Mouse (Mus musculus) right cerebral cortex, adult 18-20 months (tissue): Measurements from ENCODE around the gene Scap.
"Not testable (repeated sequence)": the region's sequence is repeated elsewhere in the genome, so short reads cannot be mapped to it uniquely, and the experiment has no call there.

Experiments used
- DNase-seq: peaks from one replicate; pipeline ENCODE4 v3.0.0; 2022; ENCODE audit warnings: mixed read lengths

The Scap gene

DNA sequence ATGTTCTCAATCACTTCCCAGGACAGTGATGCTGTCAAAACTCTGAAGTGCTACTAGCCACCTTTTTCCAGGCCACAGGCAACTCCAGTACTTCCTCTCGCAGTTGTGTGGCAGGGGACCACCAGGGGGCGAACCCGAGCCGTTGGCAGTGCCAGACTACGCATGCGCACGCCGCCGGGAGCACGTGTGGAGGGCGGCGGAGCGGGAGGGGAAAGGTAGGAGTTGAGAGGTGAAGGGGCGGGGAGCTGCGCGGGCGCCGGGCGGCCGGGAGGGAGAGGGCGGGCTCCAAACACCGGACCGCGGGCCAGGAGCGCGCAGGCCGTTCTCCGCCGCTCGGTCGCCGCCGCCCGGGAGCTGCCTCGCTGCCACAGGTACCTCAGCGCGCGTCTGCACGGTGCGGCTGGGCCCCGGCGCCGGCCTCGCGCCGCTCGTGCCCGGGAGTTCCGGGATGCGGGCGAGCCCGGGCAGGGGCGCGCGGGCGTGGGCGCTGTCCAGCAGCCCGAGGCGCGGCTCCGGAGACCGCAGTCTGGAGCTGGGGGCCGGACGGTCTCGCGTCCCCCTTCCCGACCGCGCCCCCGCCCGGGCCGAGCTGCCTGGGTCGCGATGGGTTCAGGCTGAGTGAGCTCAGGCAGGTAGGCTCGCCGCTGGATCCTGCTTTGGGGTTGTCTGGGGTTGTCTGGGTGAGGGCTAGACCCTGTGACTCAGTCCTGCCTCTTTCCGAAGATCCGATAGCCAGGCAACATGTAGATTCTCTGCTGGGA lies at the start of gene Scap:
Gene Scap (plus strand): TSS at position 154 of the 761 bp plus-strand sequence.
- peak; percentile 95 for DNase-seq

DNA sequence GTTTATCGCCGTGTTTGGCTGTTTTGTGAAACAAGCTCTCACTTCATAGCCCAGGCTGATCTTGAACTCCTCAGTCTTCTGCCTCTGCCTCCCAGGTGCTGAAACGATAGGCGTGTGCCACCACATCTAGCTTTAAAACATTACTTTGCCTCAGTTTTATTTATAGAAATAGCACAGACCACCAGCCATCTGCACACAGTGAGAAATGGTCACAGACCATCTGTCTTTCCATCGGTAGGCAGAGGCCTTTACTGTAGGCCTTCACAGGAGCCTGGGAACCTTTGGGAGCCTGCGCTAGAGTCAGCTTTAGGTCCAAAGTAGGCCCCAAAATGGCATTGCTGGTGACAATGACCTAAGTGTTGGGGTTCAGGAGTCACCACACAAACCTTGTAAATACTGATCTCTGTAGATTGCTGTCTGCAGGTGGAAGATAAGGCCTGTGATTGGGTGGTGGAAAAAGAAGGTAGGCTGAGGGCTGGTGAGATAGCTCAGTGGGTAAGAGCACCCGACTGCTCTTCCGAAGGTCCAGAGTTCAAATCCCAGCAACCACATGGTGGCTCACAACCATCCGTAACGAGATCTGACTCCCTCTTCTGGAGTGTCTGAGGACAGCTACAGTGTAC lies 48.9 kb upstream of the Scap start:
- DNase-seq = no peak

DNA sequence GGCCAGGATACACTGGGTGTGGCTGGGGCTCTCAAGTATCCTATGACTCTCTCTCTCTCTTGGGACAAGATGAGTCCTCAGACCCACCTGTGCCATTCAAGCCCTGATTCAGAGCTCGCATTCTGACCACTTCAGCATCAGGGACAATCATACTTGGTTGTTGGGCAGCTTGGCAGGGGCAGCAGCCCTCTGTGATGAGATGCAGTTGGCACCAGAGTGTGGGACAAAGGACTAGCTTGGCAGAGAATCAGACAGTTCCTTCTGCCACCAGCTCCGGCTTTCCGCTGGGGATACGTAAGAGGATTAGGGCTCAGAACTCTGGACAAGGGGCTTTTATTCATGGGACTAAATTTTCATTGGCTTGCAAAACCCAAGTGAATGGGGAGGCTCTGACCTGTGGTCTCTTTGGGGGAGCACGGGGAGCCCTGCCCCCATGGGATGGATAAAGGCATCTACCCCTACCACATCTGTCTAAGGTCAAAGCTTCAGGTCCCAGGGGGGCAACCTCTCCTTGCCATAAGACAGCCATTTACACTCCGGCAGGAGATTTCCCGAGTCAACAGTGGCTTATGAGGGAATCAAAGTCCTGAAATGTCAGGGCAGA lies 45.7 kb upstream of the Scap start:
- peak; percentile 64 for DNase-seq

DNA sequence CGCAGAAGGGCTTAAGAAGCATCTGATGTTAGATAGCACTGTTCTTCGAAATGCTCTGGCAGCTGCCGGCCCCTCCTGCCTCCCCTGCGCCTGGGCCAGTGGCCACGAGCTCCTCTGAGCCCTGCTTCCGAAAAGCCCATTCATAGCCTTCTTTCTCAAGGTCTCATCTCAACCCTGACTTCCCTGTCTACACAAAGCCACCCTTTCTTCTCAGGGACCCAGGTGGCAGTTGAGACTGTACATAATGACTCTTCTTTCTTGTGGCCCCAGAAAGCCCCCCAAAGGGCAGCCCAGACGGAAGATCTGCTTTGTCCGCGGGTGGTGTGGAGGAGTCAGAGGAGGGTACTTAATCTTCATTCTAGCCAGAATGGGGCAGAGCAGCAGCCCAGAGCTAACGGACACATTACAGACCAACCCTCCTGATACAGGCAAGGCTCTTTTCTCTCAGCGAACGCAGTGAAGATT lies 39.8 kb upstream of the Scap start:
- peak; percentile 39 for DNase-seq

DNA sequence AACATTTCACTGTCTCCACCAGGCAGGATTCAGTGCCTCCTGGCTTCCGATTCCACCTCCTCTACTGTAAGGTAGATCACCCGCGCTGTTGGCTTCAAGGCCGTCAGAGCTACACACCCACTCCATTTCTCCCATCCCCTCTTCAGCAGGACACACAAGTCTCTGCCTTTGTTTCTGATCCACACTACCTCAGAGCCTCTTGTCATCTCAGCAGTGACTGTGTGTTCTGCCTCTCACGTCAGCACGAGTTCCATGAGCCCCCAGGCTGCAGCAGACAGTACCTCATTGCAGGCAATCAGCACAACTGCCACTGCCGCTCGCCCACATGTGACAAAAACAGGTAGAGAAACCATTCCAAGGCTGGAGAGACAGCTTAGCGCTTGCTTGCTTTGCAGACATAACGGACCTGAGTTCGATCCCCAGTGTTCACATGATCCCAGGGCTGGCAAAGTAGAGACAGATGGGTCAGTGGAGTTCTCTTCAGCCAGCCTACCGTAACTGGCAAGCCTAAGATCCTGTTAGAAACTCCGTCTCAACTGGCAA lies 39.1 kb upstream of the Scap start:
- peak; percentile 55 for DNase-seq

DNA sequence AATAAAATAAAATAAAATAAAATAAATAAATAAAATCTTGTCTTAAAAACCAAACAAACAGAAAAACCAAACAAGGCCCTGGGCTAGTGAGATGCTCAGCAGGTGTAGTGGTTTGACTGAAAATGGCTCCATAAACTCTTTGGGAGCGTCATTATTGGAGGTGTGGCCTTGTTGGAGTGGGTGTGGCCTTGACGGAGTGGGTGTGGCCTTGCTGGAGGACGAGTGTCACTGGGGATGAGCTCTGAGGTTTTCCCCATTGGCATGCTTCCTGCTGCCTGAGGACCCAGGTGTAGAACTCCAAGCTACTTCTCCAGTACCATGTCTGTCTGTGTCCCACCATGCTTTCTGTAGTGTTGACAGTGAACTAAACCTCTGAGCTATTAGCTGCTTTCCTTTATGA lies 38.3 kb upstream of the Scap start:
- DNase-seq = no peak

DNA sequence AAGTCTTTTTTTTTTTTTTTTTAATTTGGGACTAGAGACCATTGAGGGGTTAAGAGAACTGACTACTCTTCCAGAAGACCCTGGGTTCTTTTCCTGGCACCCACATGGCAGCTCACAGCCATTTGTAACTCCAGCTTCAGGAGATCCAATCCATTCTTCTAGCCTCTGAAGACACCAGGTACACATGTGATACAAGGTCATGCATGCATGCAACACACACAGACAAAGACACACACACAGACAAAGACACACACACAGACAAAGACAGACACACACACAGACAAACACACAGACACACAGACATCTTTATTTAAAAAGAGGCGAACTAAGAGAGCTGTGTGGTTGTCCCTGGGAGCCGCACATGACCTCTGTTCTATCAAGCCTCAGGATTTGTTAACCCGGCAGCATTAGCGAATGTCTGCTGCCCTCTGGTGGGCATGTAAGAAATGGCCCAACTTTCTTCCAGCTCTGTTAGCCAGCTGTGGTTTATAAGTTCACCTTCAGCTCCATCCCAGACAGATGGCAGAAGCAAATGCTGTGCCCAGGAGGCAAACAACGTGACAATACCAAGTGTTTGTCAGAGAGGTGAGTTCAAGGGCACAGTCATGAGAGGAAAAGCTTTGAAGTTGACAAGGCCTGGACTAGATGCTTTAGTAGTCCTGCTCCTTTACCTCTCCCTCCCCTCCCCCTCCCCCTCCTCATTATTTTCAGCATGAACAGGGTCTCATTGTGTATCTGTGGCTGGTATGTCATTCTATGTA lies 36.0 kb upstream of the Scap start:
- DNase-seq = peak; percentile 83

DNA sequence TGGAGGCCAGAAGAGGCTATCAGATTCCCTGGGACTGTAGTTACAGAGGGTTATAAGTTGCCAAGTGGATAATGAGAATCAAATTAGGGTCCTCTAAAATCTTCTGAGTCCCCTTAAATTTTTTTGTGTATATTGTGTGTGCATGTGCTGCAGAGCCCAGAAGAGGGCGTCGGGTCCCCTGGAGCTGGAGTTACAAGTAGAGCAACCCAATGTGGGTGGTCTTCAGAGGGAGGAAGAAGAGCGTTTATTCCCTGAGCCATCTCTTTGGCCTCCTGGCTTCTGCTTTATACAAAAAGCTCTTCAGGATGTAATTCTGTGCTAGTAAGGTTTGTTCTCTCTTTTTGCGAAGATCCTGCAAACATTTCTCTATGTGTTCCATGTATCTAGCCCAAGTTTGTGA lies 28.6 kb upstream of the Scap start:
- DNase-seq = no peak

DNA sequence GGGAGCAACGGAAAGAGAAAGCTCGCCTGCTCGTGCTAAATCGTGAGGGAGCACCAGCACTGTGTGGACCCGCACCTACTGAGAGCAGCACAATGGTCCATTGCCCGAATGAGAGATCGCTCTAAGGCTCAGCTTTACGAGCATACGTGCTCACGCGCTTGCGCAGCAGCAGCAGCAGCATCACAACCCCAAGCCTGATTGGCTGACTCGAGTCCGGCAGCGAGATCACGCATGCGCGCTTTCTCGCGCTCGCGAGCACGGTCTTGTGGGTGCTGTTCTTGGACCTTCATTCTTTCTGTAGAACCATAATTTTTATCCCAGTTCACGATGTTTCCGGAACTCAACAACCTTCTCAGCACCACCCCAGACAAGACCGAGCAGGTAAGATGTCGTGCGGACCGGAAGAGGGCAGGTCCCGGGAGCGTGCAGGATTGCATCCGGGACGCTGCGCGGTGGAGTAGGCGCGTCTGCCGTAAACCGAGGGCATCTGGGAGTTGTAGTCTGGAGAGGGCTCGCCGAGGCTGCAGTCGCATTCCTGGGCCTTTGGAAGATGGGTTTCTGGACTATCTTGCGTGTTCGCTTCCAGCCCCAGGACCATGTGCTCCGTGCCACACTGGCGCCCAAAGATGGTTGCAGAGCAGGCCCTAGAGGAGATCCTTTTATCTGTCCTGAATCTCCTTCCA lies 28.0 kb upstream of the Scap start, which contains the start of gene Elp6:
Gene Elp6 (plus strand): TSS at position 205 of the 683 bp plus-strand sequence.
- peak; percentile 93 for DNase-seq

DNA sequence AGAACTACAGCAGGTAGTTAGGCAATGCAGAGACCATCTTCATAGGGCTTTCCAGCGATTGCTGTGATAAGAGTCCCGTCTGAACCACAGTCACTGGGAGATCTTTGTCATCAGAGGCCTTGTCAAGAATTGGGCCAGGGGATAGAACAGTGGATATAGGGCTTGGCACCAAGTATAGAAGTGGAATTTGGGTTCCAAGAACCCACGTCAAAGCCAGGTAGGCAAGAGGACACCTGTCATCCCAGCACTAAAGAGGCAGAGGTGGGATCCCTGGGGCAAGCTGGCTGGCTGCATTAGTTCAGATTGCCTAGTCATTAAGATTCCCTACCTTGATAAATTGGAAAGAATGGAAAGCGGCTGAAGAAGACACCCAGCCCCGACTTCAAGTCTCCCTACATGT lies 26.7 kb upstream of the Scap start:
- no peak for DNase-seq

DNA sequence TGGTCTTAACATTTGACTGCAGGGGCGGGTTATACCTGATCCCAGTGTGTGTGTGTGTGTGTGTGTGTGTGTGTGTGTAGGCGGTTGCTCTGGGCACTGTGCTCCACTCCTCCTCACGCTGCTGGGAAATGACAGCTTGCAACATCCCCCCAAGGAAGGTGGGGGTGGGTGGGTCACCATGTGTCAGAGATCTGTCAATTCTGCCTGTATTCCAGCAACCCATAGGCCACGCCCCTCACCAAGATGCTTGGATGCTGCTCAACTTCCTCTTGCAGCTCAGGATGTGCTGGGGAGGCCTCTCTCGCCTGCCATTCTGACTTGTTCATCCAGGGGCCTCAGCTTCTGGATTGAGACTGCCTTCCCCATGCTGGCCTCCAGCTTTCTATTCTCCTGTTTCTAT lies 18.4 kb upstream of the Scap start:
- no peak for DNase-seq

DNA sequence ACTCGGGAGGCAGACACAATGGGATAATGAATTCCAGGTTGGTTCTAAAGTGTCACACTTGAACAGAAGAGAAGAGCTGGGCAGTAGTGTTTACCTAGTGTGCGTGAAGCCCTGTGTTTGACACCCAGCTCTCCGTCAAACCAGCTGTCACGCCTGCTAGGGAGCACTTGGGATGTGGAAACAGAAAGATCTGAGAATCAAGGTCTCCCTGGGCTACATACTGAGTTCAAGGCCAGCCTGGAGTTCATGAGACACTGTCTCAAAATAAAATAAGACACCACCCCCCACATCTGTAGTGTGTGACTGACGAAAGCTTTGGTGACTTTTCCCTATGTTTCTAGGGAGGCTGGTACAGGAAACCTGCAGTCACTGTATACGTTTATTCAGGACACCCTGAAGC lies 17.7 kb upstream of the Scap start:
- no peak for DNase-seq

DNA sequence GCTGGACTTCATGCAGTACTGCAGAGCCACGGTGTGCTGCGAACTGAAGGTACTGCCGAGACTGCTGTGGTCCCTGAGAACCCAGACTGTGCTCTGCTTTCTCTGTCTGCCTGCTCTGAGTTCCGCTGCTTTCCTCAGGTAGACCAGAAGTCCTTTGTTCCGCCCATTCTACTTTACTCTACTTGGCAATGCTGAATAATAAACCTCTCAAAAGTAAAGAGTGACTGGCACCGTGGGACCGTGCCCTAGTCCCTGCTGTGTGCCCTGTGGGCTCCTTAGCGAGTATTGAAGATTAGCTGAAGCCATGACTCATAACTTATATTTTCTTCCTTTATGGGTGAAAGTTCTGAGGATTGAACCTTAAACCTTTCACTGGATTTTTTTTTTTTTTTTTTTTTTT lies 17.2 kb upstream of the Scap start:
- no peak for DNase-seq

DNA sequence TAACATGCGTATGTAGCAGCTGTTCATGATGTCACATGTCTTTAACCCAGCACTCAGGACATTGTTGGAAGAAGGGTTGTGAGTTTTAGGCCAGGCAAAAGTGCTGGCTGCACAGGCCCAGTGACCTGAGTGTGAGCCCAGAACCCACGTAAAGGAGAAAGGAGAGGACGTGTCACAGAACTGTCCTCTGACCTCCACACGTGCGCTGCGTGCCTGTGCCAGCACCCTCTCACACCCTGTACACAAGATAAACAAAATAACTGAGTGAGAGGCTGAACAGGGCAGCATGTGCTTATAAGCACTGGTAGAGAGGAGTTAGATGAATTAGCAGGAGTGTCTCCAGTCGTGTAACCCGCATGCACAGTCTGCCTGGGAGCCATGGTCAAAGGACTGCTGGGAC lies 16.6 kb upstream of the Scap start:
- DNase-seq = no peak

DNA sequence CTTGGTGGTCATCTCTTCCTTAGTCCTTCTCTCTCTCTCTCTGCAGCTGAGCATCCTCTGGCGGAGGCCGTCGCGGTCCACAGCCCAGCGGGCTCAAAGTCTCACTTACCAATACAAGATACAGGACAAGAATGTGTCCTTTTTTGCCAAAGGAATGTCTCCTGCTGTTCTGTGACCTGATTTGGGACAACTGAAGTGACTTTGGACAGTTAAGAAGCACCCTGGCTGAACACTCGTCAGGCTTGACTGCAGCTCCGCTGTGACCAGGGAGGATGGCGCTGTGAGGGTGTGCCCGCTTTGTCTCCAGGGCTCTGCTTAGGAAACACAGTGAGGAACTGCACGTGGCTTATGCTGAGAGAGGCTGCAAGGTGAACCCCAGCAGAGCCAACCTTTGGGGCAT lies 12.3 kb upstream of the Scap start:
- no peak for DNase-seq

DNA sequence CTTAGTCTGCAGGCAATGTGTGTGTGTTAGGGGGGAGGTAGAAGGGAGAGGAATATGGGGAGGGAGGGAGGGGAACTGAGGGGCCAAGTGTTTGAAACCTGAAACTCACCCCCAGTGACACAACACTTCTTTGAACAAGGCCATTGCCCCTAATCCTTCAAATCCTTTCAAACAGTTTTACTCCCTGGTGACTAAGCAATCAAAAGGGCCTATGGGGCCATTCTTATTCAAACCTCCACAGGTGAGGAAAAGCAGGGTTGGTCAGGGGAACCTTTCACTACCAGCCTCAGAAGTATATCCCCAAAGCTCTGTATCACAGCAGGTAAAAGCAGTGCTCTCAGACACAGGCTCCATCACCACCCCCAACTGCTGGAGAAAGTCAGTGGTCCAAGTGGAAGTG lies 10.1 kb upstream of the Scap start:
- no peak for DNase-seq

DNA sequence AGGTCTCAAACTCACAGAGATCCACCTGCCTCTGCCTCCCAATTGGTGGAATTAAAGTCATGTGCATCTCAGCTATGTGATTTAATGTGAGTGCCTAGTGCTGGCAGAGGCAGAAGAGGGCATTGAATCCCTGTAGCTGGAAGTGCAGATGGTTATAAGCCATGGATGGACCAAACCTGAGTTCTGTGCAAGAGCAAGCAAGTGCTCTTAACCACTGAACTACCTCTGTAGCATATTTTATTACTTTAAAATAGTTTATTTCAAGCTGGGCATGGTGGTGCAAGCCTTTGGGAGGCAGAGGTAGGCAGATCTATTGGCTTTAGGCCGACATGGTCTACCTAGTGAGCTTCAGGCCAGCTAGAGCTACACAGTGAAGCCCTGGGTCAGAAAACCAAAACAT lies 8.9 kb upstream of the Scap start:
- DNase-seq = no peak

DNA sequence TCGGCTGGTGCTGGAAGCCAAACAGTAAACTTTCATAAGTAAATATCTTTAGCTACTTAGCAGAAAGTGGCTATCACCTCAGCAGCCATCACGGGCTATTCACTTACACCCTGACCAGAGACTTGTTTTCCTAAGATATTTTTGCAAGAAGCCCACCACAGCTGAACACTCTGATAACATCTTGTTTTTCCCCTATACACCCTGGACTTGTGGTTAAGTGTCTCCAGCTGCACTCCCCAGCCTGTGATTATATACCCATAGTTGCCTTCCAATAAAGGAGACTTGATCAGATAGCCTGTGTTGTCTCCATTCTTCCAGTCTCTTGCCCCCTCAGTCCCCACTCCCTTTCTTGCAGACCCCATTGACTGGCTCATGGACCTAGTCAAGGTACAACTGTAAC lies 4.9 kb upstream of the Scap start:
- no peak for DNase-seq

DNA sequence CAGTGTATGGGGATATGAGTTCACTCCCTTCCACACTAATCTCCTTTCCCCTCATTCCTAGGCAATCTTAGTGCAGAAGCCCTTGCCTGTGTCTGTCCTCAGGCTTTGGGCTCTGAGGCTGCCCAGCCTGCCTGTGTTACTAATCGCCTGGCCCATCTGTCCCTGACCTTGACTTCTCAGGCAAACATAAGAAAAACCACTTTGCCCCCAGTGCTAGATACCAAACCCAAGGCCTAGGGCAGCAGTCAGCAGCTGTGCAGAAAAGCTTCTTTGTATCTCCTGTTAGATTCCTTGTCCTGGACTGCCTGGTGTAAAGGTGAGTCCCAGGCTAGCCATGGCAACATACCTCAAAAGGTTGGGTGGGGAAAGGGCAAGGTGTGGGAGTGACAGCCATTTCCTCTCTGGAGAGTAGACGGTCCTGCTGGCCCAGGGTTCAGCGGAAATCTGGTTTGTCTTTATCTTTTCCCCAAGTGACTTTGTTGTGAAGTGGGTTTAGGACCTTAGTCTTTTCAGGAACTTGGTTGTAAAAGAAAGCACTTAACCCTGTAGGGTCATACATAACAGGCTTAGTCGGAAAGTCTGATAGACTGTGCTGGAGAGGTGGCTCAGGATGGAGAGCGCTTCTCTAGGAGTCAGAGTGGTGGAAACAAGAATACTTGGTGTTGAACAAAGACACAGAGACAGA lies 4.0 kb upstream of the Scap start:
- DNase-seq = no peak

DNA sequence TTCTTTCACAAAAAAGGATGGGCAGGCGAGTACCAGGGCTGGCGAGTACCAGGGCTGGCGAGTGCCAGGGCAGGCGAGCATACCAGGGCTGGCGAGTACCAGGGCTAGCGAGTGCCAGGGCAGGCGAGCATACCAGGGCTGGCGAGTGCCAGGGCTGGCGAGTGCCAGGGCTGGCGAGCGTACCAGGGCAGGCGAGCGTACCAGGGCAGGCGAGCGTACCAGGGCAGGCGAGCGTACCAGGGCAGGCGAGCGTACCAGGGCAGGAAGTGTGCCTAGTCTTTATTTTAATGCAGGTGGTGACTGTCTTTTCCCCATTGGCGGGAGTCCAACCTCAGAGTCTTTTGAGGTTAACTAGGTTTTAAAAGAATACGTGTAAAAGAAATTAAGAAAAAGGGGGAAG lies 3.4 kb upstream of the Scap start:
- no peak for DNase-seq

DNA sequence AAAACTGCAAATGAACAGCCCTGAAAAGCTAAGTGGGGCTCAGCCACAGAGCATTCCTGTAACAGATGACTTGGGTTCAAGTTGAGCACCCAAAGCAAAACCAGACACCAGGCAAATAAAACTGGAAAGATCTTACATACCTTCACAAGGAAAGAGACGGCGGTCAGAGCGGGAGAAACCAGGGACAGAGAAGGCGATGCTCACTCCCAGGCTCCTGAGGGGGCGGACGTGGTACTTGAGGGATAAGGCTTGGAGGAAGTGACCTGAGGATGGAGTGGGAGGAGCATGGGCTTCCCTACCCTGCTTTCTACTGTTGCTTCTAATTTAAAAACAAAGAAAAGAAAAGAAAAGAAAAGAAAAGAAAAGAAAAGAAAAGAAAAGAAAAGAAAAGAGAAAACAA lies 2.7 kb upstream of the Scap start:
- DNase-seq = no peak

DNA sequence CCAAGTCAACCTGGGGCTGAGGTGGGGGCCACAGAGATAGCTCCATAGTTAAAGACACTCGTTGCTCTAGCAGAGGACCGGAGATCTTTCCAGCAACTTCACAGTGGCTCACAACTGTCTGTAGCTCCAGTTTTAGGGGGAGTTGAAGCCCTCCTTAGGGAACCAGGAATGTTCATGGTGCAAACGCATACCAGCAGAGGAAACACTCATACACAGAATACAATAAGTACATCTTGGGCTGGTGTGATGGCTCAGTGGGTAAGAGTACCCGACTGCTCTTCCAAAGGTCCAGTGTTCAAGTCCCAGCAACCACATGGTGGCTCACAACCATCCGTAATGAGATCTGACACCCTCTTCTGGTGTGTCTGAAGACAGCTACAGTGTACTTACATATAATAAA lies 2.2 kb upstream of the Scap start:
- DNase-seq = not testable (repeated sequence)
